Mouse (Mus musculus) spleen, adult 10 weeks (tissue): ENCODE measurements around the gene Olfr76. TPM values are rescaled to one million over a fixed set of nuclear protein-coding genes. Genes with fewer than 3 reads are reported as not detected.

Source experiments
- polyA plus RNA-seq: library from polyadenylated mRNA; stranded (reverse); fragments of 350-450 nt; fragmentation: Illumina TruSeq; extraction: RNeasy Lipid Tissue Mini Kit (QIAGEN cat#74804); gene quantifications from one replicate; pipeline ENCODE4 v1.2.3, GENCODE M21; 2015; ENCODE audit warnings: low replicate concordance; ENCODE audit not compliant: insufficient read depth

The Olfr76 gene
- not detected for polyA plus RNA-seq

DNA sequence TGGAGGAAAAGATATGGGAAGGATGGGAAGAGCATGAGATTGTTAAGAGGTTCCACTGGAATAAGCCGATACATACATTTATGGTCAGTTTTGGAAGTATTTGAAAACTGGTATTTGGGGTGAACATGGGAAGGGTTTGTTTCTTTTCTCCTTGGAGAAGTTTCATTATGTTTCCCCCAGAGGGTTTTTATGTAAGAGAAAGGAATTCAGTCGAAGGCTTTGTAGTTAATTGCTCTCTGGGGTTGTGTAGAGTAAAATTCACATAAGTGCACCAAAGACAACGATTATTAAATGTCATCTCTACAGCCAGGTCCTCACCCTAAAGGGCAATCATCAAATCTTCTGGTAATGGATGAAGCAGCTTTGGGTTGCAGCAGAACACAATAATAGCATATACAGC, at the start of gene Olfr76:
Gene Olfr76, minus strand, starts transcription at position 101 of the 400 bp plus-strand sequence.

GRCm38 (mm10) chr19:12170062-12170599, 47.1 kb upstream of the Olfr76 start, which contains the start of gene Olfr1555-ps1:
Gene Olfr1555-ps1 (minus strand): TSS chr19:12170112.

GRCm38 (mm10) chr19:12115797-12116196, 7.2 kb downstream of the Olfr76 start, which contains the start of gene Olfr1428:
Gene Olfr1428 (minus strand): TSS chr19:12115897.

GRCm38 (mm10) chr19:12103234-12103633, 19.8 kb downstream of the Olfr76 start, which contains the start of gene Olfr1427:
Gene Olfr1427 (minus strand): TSS chr19:12103334.

GRCm38 (mm10) chr19:12091913-12092312, 31.1 kb downstream of the Olfr76 start, which contains the start of gene Olfr1426:
Gene Olfr1426 (minus strand): TSS chr19:12092013.

GRCm38 (mm10) chr19:12077631-12078030, 45.4 kb downstream of the Olfr76 start, which contains the start of gene Olfr1425:
Gene Olfr1425 (minus strand): TSS chr19:12077731.

Other genes starting within 250 kb of the Olfr76 start
- gene Olfr1419, start 248.1 kb downstream of the Olfr76 start, polyA plus RNA-seq = not detected
- gene Olfr1420, start 236.6 kb downstream of the Olfr76 start, polyA plus RNA-seq = not detected
- gene Patl1, start 210.8 kb downstream of the Olfr76 start, polyA plus RNA-seq = 38.9 TPM
- 48.5 TPM for gene Osbp, start 157.3 kb downstream of the Olfr76 start, polyA plus RNA-seq
- gene Olfr1423, start 81.9 kb downstream of the Olfr76 start, polyA plus RNA-seq = not detected
- not detected for gene Olfr1424, start 60.5 kb downstream of the Olfr76 start, polyA plus RNA-seq
- gene Olfr1425, start 45.5 kb downstream of the Olfr76 start, polyA plus RNA-seq = not detected
- gene Olfr1426, start 31.2 kb downstream of the Olfr76 start, polyA plus RNA-seq = not detected
- not detected for gene Olfr1427, start 19.9 kb downstream of the Olfr76 start, polyA plus RNA-seq
- not detected for gene Olfr1428, start 7.3 kb downstream of the Olfr76 start, polyA plus RNA-seq
- gene Olfr1555-ps1, start 46.9 kb upstream of the Olfr76 start, polyA plus RNA-seq = not detected
- gene Olfr1431, start 77.4 kb upstream of the Olfr76 start, polyA plus RNA-seq = not detected
- gene Olfr1432, start 109.4 kb upstream of the Olfr76 start, polyA plus RNA-seq = not detected
- not detected for gene Olfr262, start 118.5 kb upstream of the Olfr76 start, polyA plus RNA-seq
- gene Olfr235, start 137.8 kb upstream of the Olfr76 start, polyA plus RNA-seq = not detected
- gene Olfr1434, start 156.7 kb upstream of the Olfr76 start, polyA plus RNA-seq = not detected
- not detected for gene Olfr1436, start 175.9 kb upstream of the Olfr76 start, polyA plus RNA-seq
- gene Olfr1437, start 201.9 kb upstream of the Olfr76 start, polyA plus RNA-seq = not detected
- gene Olfr1438-ps1, start 212.7 kb upstream of the Olfr76 start, polyA plus RNA-seq = not detected